Mouse (Mus musculus) limb, embryonic 14.5 days (tissue): ENCODE data around the gene Txnl4b. TPM values are rescaled to one million over a fixed set of nuclear protein-coding genes. Genes with fewer than 3 reads are reported as not detected.

Source experiments
- ATAC-seq: fragments of 200-750 bp; cut with Nextera tagmentation; 2 replicates; pipeline ENCODE4 v1.8.0; 2017; ENCODE audit warnings: low read depth, moderate number of reproducible peaks, moderate TSS enrichment; ENCODE audit not compliant: low FRiP score
- DNase-seq: peaks from one replicate; pipeline ENCODE4 v3.0.0-alpha.2; 2015; ENCODE audit warnings: low spot score
- H3K27ac ChIP-seq: fragments of 300-500 bp; sonication (generic); replicated peaks from 2 replicates; pipeline ENCODE4 v1.5.1; 2014; ENCODE audit warnings: low read depth, mild to moderate bottlenecking, low read length, moderate library complexity, mixed read lengths
- H3K27me3 ChIP-seq: fragments of 300-500 bp; sonication (generic); 2 replicates; pipeline ENCODE4 v1.6.1; 2014; ENCODE audit warnings: low read length, mixed read lengths; ENCODE audit not compliant: control insufficient read depth, insufficient read depth
- H3K36me3 ChIP-seq: fragments of 300-500 bp; sonication (generic); 2 replicates; pipeline ENCODE4 v1.6.1; 2014; ENCODE audit warnings: mild to moderate bottlenecking, low read length, moderate library complexity, mixed read lengths; ENCODE audit not compliant: control insufficient read depth, insufficient read depth
- H3K4me1 ChIP-seq: fragments of 300-500 bp; sonication (generic); 2 replicates; pipeline ENCODE4 v1.6.1; 2014; ENCODE audit warnings: antibody characterized with exemption, low read length, mixed read lengths; ENCODE audit not compliant: control insufficient read depth, insufficient read depth
- H3K4me2 ChIP-seq: fragments of 300-500 bp; sonication (generic); replicated peaks from 2 replicates; pipeline ENCODE4 v1.6.1; 2014; ENCODE audit warnings: low read depth, mild to moderate bottlenecking, low read length, moderate library complexity; ENCODE audit not compliant: severe bottlenecking
- H3K4me3 ChIP-seq: fragments of 300-500 bp; sonication (generic); replicated peaks from 2 replicates; pipeline ENCODE4 v1.5.1; 2014; ENCODE audit warnings: low read length
- H3K9ac ChIP-seq: fragments of 300-500 bp; sonication (generic); 2 replicates; pipeline ENCODE4 v1.6.1; 2014; ENCODE audit warnings: mild to moderate bottlenecking, low read depth, low read length, moderate library complexity; ENCODE audit not compliant: severe bottlenecking
- H3K9me3 ChIP-seq: fragments of 300-500 bp; sonication (generic); 2 replicates; pipeline ENCODE4 v1.6.1; 2016; ENCODE audit warnings: low read length; ENCODE audit not compliant: control insufficient read depth
- POLR2A ChIP-seq: fragments of 200-500 bp; IDR thresholded peaks from 2 replicates; pipeline ENCODE4 v1.8.0; 2012; ENCODE audit warnings: inconsistent platforms, mild to moderate bottlenecking, moderate library complexity, borderline replicate concordance; ENCODE audit not compliant: insufficient read depth, insufficient read length; ENCODE audit errors: extremely low read depth
- WGBS: fragments of 180-500 bp; shearing (Covaris S2); extraction: QIAGEN DNeasy Blood & Tissue Kit; methylation state at CpG from one replicate; pipeline ENCODE4 v1.1.7; 2014; 5-methylcytosine and 5-hydroxymethylcytosine counted together
- polyA plus RNA-seq, 2 experiments: library from polyadenylated mRNA; depleted of rRNA in 1 of 2; stranded (reverse) in 1 of 2; unstranded in 1 of 2; fragments of >200 nt; fragmentation: Nextera tagmentation in 1 of 2; extraction: Ambion mirVana in 1 of 2; gene quantifications; 2 replicates each; pipeline versions ENCODE4 v1.2.1 to v1.2.3; 2012 to 2014

Txnl4b gene
- polyA plus RNA-seq, 2 experiments: 5.7 to 25.1 TPM

DNA sequence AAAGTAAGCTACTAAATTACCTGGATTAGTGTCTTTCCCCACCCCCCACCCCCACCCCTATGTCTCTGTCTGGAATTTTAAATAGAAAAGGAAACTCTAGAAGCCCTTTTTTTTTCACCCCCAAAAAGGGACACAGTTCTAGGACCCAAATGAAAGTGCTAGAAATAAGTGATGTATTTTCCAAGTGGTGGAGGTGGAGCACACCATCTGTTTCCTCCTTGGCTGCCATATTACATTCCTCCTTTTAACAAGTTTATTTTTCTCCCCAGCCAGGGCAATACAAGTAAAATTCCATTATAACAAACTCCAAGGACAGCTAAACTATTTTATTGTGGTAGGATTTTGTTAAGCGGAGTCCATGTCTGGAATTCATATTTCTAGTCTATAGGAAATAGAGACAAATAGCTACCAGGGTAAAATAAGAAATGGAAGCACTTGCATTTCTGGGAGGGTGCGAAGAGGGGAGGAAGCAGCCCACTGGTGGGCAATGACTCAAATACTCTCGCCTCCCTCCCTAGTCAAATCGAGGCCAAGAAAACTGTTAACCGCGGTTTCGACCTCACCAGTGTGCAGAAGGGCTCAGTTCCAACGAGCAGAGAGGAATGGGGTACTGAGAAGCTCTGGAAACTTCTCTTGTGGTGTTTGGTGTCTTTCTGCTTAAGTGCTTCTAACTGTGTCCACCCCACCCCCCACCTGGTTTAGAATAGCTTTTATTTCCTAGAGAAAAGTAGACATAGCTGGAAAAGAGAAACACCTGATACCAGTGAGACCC, 22.8 kb upstream of the Txnl4b start:
- peak overlapping the region; percentile 85 for H3K27ac ChIP-seq
- peaks cover 25% of the 10 kb centered on the region for H3K4me1 ChIP-seq
- no peak overlapping the region for H3K9ac ChIP-seq
- TF ChIP-seq POLR2A: no peak
- no peaks in the 10 kb centered on the region for H3K27me3 ChIP-seq
- DNase-seq: peak; percentile 58
- H3K4me3 ChIP-seq: no peak overlapping the region
- peaks cover 13% of the 10 kb centered on the region for H3K36me3 ChIP-seq
- H3K4me2 ChIP-seq: no peak overlapping the region; the same call in 1 of the 2 replicates
- WGBS: 39% methylated on average over 8 of the region's 8 CpGs
- ATAC-seq: peak; percentile 80
- no peaks in the 10 kb centered on the region for H3K9me3 ChIP-seq

DNA sequence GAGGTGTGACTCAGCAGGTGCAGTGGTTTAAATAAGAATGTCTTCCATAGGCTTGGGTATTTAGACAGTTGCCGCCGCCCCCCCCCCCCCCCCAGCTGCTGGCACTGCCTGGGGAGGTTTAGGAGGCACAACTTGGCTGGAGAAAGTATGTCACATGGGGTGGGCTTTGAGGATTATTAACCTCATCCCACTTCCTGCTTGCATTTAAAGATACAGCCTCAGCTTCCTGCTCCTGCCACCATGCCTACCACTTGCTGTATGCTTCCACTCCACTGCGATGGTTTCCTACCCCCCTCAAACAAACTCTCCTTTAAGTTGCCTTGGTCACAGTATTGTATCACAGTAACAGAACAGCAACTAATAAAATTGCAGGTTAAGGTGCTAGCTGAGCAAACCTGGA, 21.6 kb upstream of the Txnl4b start:
- no peak for ATAC-seq

DNA sequence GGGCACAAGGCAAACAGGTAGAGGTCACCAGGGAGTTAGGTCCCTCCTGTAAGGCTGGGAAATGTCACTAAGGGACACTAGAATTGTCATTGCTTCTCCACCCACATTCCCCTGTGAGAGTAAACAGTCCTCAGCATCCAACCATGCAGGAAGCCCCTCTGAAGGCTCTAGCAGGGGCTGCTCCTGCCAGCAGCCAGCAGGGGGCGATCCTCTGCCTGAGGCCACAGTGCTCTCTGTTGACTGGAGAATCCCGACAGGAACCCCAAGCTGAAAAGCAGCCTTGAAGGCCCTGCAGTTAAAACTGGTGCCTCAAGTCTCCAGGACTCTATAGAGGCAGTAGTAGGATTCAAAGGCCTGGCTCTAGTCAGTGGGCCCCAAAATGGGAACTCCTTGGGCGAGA, 14.0 kb upstream of the Txnl4b start:
- no peaks in the 10 kb centered on the region for H3K9me3 ChIP-seq
- no peak overlapping the region for H3K9ac ChIP-seq
- TF ChIP-seq POLR2A: no peak
- no peak overlapping the region for H3K4me2 ChIP-seq
- no peak overlapping the region for H3K4me3 ChIP-seq
- no peak overlapping the region for H3K27ac ChIP-seq
- DNase-seq: no peak
- H3K36me3 ChIP-seq: peaks cover 99% of the 10 kb centered on the region
- H3K27me3 ChIP-seq: no peaks in the 10 kb centered on the region
- 52% methylated on average over 3 of the region's 3 CpGs for WGBS
- no peak for ATAC-seq
- H3K4me1 ChIP-seq: no peaks in the 10 kb centered on the region

More for the DNA sequence above, 21.6 kb upstream of the Txnl4b start:
- H3K27me3 ChIP-seq: no peaks in the 10 kb centered on the region
- H3K36me3 ChIP-seq: peaks cover 24% of the 10 kb centered on the region
- H3K4me3 ChIP-seq: no peak overlapping the region
- H3K4me1 ChIP-seq: peaks cover 25% of the 10 kb centered on the region
- H3K9me3 ChIP-seq: no peaks in the 10 kb centered on the region
- WGBS: 57% methylated on average over 3 of the region's 3 CpGs
- H3K9ac ChIP-seq: no peak overlapping the region
- H3K4me2 ChIP-seq: no peak overlapping the region
- peak overlapping the region; percentile 45; the same call in 1 of the 2 replicates for H3K27ac ChIP-seq
- no peak for TF ChIP-seq POLR2A
- DNase-seq: no peak

DNA sequence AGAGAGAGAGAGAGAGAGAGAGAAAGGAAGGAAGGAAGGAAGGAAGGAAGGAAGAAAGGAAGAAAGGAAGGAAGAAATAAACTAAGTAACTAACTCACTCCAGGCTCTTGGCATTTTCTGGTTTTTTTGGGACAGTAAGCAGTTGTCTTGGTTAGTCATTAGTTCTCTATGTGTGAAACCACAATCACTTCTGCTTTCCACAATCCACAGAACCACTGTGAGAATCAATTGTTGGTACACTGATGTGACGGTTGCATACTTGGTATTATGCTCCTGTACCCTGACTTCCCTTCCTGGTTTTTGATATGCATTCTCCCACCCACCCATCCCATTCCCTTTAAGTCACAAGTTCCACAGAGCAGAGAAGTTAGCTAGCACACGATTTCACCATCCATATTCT, 1.8 kb upstream of the Txnl4b start:
- 0 out of 2 replicates have a peak overlapping the region, but pooled peaks have one; percentile 68 for H3K4me3 ChIP-seq

DNA sequence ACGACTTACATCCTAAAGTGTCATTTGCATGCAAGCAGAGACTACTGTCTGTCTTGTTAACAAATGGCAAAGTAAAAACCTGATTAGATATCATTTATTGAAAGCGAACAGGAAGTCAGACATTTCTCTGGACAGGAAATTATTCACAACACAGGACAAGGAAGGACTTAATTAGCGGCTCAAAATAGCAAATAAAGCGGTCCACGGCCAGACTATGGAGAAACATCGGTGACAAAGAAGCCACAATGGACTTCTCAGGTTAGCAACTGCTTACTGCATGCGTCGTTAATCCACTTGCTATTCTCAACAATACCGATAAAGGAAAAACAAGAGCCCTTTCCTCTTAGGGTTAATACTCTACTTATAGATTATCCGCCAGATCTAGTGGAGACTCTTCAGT, 926 bp upstream of the Txnl4b start:
- no peaks in the 10 kb centered on the region for H3K9me3 ChIP-seq
- peak overlapping the region; percentile 85 for H3K9ac ChIP-seq
- H3K4me1 ChIP-seq: peaks cover 5% of the 10 kb centered on the region; the same call in 1 of the 2 replicates
- DNase-seq (no peak), ATAC-seq (no peak)
- H3K36me3 ChIP-seq: peaks cover 35% of the 10 kb centered on the region
- no peaks in the 10 kb centered on the region for H3K27me3 ChIP-seq
- 5% methylated on average over 10 of the region's 10 CpGs for WGBS
- H3K4me3 ChIP-seq: peak overlapping the region; percentile 68
- TF ChIP-seq POLR2A: no peak
- H3K4me2 ChIP-seq: peak overlapping the region; percentile 75
- H3K27ac ChIP-seq: no peak overlapping the region

More for the DNA sequence above, 1.8 kb upstream of the Txnl4b start:
- H3K4me1 ChIP-seq: peaks cover 5% of the 10 kb centered on the region; the same call in 1 of the 2 replicates
- ATAC-seq: no peak
- H3K27me3 ChIP-seq: no peaks in the 10 kb centered on the region
- H3K27ac ChIP-seq: no peak overlapping the region
- TF ChIP-seq POLR2A: no peak
- DNase-seq: no peak
- H3K36me3 ChIP-seq: peaks cover 41% of the 10 kb centered on the region
- peak overlapping the region; percentile 75; the same call in 1 of the 2 replicates for H3K4me2 ChIP-seq
- no peaks in the 10 kb centered on the region for H3K9me3 ChIP-seq
- WGBS: 83% methylated on average over 2 of the region's 2 CpGs
- H3K9ac ChIP-seq: no peak overlapping the region
